Mouse (Mus musculus) kidney, embryonic 16.5 days (tissue): Measurements from ENCODE around the gene Dlx4. TPM values are rescaled to one million over a fixed set of nuclear protein-coding genes. Genes with fewer than 3 reads are reported as not detected.

Experiments used
- ATAC-seq: fragments of 200-750 bp; cut with Nextera tagmentation; 2 replicates; pipeline ENCODE4 v1.8.0; 2017; ENCODE audit warnings: moderate TSS enrichment; ENCODE audit not compliant: low FRiP score, low TSS enrichment
- H3K27ac ChIP-seq: fragments of 300-500 bp; sonication (generic); 2 replicates; pipeline ENCODE4 v1.5.1; 2014; ENCODE audit warnings: low read length
- H3K27me3 ChIP-seq: fragments of 300-500 bp; sonication (generic); 2 replicates; pipeline ENCODE4 v1.6.1; 2014; ENCODE audit warnings: low read length, control low read depth, mixed read lengths; ENCODE audit not compliant: insufficient read depth
- H3K36me3 ChIP-seq: fragments of 300-500 bp; sonication (generic); 2 replicates; pipeline ENCODE4 v1.6.1; 2014; ENCODE audit warnings: low read length, control low read depth, mixed read lengths; ENCODE audit not compliant: insufficient read depth
- H3K4me1 ChIP-seq: fragments of 300-500 bp; sonication (generic); 2 replicates; pipeline ENCODE4 v1.6.1; 2014; ENCODE audit warnings: low read length, control low read depth, mixed read lengths; ENCODE audit not compliant: insufficient read depth
- H3K4me2 ChIP-seq: fragments of 300-500 bp; sonication (generic); replicated peaks from 2 replicates; pipeline ENCODE4 v1.6.1; 2014; ENCODE audit warnings: low read depth, low read length
- H3K4me3 ChIP-seq: fragments of 300-500 bp; sonication (generic); 2 replicates; pipeline ENCODE4 v1.5.1; 2014; ENCODE audit warnings: mild to moderate bottlenecking, low read length
- H3K9ac ChIP-seq: fragments of 300-500 bp; sonication (generic); replicated peaks from 2 replicates; pipeline ENCODE4 v1.6.1; 2014; ENCODE audit warnings: low read length
- H3K9me3 ChIP-seq: fragments of 300-500 bp; sonication (generic); 2 replicates; pipeline ENCODE4 v1.6.1; 2016; ENCODE audit warnings: low read length, control low read depth
- WGBS: fragments of 180-500 bp; shearing (Covaris S2); extraction: QIAGEN DNeasy Blood & Tissue Kit; methylation state at CpG from one replicate; pipeline ENCODE4 v1.1.7; 2014; 5-methylcytosine and 5-hydroxymethylcytosine counted together
- polyA plus RNA-seq: library from polyadenylated mRNA; unstranded; fragments of >200 nt; fragmentation: Nextera tagmentation; extraction: Ambion mirVana; gene quantifications from 2 replicates; pipeline ENCODE4 v1.2.1, GENCODE M21; 2015

Gene Dlx4
- polyA plus RNA-seq, 1 experiment from 2014 or later, result not detected

GRCm38 (mm10) chr11:95157872-95158271 is 11.8 kb upstream of the Dlx4 start:
- Histone ChIP-seq H3K9ac (no peak overlapping the region), H3K36me3 (no peaks in the 10 kb centered on the region), H3K27me3 (0 out of 2 replicates have a peak, but pooled peaks cover 2% of the 10 kb centered on the region), H3K4me3 (no peak overlapping the region), H3K27ac (no peak overlapping the region), H3K4me1 (peaks cover 5% of the 10 kb centered on the region), H3K9me3 (no peaks in the 10 kb centered on the region), H3K4me2 (no peak overlapping the region)
- WGBS, result 86% methylated on average over 5 of the region's 5 CpGs
- ATAC-seq, result no peak

DNA sequence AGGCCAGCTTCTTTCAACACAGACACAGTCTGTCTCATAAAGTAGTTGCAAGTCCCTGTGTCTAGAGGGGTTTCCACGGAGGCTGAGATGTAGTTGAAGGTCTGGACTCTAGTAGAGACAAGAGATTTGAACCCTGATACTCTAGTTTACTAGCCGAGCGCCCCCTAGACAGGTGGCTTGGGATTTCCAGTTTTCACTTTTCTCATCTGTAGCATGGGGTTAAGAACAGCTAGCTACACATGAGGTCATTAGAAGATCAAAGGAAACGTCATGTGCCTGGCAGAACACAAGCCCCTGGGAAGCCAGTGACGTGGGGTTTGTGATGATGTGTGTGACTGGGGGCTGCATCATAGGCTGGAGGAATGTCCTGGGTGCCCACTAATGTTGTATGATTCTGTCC is 11.3 kb upstream of the Dlx4 start:
- H3K27ac ChIP-seq, result no peak overlapping the region
- peaks cover 6% of the 10 kb centered on the region for H3K27me3 ChIP-seq
- H3K4me3 ChIP-seq, result no peak overlapping the region
- 66% methylated on average over 5 of the region's 5 CpGs for WGBS
- no peaks in the 10 kb centered on the region for H3K9me3 ChIP-seq
- no peak overlapping the region for H3K9ac ChIP-seq
- no peaks in the 10 kb centered on the region for H3K36me3 ChIP-seq
- ATAC-seq, result no peak
- peaks cover 5% of the 10 kb centered on the region for H3K4me1 ChIP-seq
- H3K4me2 ChIP-seq, result no peak overlapping the region

GRCm38 (mm10) chr11:95155511-95155910 is 9.4 kb upstream of the Dlx4 start:
- no peak overlapping the region for H3K27ac ChIP-seq
- ATAC-seq, result no peak
- H3K9me3 ChIP-seq, result no peaks in the 10 kb centered on the region

DNA sequence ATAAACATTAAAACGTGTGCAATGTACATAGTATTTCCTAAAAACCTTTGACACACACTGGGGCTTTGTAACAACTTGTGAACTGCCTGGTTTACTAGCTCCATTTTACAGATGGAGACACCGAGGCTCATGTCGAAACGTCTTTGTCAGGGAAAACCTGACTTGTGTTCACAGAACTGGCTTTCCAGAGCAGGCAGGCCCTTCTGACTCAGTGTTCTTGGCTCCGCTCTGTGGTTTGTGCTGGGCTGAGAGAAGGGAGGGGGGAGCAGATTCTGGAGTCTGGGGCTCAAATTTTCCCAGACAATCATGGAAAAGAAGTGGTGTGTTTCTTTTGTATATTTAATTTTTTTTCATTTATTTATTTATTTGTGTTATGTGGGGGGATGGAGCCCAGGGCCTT is 7.6 kb upstream of the Dlx4 start:
- peaks cover 43% of the 10 kb centered on the region for H3K27me3 ChIP-seq
- WGBS, result 79% methylated on average over 5 of the region's 5 CpGs

More at GRCm38 (mm10) chr11:95155511-95155910, 9.4 kb upstream of the Dlx4 start:
- no peak overlapping the region for H3K4me2 ChIP-seq
- 86% methylated on average over 2 of the region's 2 CpGs for WGBS
- 0 out of 2 replicates have a peak, but pooled peaks cover 3% of the 10 kb centered on the region for H3K4me1 ChIP-seq
- H3K27me3 ChIP-seq, result peaks cover 25% of the 10 kb centered on the region
- H3K9ac ChIP-seq, result no peak overlapping the region
- H3K36me3 ChIP-seq, result no peaks in the 10 kb centered on the region
- no peak overlapping the region for H3K4me3 ChIP-seq

DNA sequence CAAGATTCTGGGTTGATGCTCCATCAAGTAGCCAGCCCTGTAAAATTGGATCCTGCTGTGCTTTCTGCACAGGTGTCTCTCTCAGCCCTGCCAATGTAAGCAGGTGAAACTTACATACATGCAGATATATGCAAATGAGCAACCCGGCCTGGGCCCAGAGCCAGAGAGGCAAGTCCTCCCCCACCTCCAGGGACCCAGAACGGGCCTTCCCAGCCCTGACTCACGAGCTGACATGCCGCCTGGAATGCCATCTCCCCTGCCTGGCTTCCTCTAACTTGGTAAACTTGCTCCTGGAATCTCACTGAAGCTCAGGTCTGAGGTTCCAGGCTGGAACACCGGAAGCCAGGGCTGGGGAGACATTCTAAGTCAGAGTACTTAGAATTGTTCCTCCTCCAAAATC is 7.1 kb upstream of the Dlx4 start:
- WGBS, result 32% methylated on average over 5 of the region's 5 CpGs
- H3K27me3 ChIP-seq, result peaks cover 49% of the 10 kb centered on the region

More for the DNA sequence above, 7.6 kb upstream of the Dlx4 start:
- no peaks in the 10 kb centered on the region for H3K36me3 ChIP-seq
- no peak overlapping the region for H3K4me2 ChIP-seq
- no peak overlapping the region for H3K9ac ChIP-seq
- H3K4me3 ChIP-seq, result no peak overlapping the region
- H3K27ac ChIP-seq, result no peak overlapping the region
- no peaks in the 10 kb centered on the region for H3K9me3 ChIP-seq
- H3K4me1 ChIP-seq, result peaks cover 7% of the 10 kb centered on the region; the same call in 1 of the 2 replicates
- ATAC-seq, result no peak

GRCm38 (mm10) chr11:95150269-95151049 is 4.4 kb upstream of the Dlx4 start:
- no peak for ATAC-seq
- Histone ChIP-seq H3K4me3 (0 out of 2 replicates have a peak overlapping the region, but pooled peaks have one; percentile 1), H3K9me3 (no peaks in the 10 kb centered on the region), H3K27me3 (peaks cover 75% of the 10 kb centered on the region), H3K9ac (no peak overlapping the region), H3K36me3 (no peaks in the 10 kb centered on the region), H3K27ac (no peak overlapping the region), H3K4me2 (no peak overlapping the region), H3K4me1 (peaks cover 14% of the 10 kb centered on the region)
- 2% methylated on average over 33 of the region's 33 CpGs for WGBS

More for the DNA sequence above, 7.1 kb upstream of the Dlx4 start:
- ATAC-seq, result no peak
- H3K9me3 ChIP-seq, result no peaks in the 10 kb centered on the region
- no peak overlapping the region for H3K4me2 ChIP-seq
- H3K9ac ChIP-seq, result no peak overlapping the region
- H3K4me3 ChIP-seq, result no peak overlapping the region
- H3K36me3 ChIP-seq, result no peaks in the 10 kb centered on the region
- H3K27ac ChIP-seq, result no peak overlapping the region
- peaks cover 7% of the 10 kb centered on the region; the same call in 1 of the 2 replicates for H3K4me1 ChIP-seq

DNA sequence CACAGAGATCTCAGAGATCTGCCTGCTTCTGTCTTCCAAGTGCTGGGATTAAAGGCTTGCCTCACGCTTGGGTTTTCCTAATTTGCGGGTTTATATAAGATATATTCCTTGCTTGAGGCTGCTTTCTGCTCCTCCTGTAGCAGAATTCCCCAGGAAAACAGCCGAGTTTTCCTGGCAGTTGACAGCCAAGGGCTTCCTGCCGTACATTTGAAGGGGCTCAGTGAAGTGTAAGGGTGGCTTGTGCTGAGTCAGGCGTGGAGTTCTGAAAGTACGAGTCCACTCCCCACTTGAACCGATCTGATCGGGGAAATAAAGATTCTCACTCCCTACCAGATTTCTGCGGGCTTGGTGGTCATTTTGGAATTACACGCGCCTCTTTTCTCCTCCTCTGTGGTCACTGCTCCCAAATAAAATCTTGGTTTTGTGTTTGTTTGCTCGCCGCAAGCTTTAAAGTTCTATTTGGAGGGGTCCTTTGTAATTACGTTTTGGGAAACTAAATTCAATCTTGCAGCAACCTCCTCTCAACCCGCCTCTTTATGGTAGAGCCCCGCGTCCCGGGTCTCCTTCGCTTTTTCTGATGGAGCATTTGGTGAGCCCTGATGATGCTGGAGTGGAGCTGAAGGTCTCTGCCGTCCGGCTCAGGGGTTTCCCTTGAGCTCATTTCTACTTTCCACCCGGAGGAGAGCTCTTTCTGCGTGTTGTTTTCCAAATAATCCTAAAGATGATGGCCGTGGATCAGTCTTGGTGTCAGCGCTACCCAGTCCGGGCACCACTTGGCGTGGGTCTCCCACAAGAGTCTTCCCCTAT is 3.6 kb upstream of the Dlx4 start:
- no peak overlapping the region for H3K4me3 ChIP-seq
- 1% methylated on average over 27 of the region's 27 CpGs for WGBS
- H3K4me2 ChIP-seq, result no peak overlapping the region

GRCm38 (mm10) chr11:95148754-95149153 is 2.7 kb upstream of the Dlx4 start:
- 4% methylated on average over 9 of the region's 9 CpGs for WGBS
- H3K27ac ChIP-seq, result no peak overlapping the region
- ATAC-seq, result no peak

More for the DNA sequence above, 3.6 kb upstream of the Dlx4 start:
- peaks cover 83% of the 10 kb centered on the region for H3K27me3 ChIP-seq
- peaks cover 22% of the 10 kb centered on the region for H3K4me1 ChIP-seq
- no peaks in the 10 kb centered on the region for H3K36me3 ChIP-seq
- no peak for ATAC-seq
- H3K9me3 ChIP-seq, result no peaks in the 10 kb centered on the region
- no peak overlapping the region for H3K9ac ChIP-seq
- no peak overlapping the region for H3K27ac ChIP-seq

DNA sequence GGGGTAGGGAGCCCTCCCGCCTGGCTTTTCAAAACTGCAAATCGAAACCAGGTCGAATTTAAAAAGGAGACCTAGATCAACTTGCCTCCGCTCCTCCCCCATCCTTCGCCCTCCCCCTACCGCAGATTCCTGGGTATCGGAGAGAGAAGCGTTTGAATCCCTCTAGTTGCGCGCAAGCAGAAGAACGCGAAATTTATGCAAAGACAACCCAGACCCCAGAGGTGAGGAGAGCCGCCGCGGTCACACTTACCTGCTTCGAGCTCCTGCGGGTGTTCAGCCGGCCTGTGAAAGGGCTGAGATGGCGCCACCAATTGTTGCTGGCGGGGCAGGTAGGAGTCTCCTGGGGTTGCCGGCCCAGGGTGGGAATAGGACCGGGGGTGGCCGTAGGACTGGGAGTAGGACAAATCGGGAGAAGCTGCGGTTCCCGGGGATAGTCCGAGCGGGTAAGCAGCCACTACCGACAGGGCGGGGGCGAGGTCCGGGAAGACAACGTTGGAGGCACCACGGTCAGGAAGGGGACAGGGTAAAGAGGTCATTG is 1.0 kb downstream of the Dlx4 start:
- Histone ChIP-seq H3K27me3 (peaks cover 100% of the 10 kb centered on the region), H3K27ac (no peak overlapping the region), H3K4me1 (peaks cover 24% of the 10 kb centered on the region), H3K4me3 (peak overlapping the region; percentile 49), H3K9me3 (no peaks in the 10 kb centered on the region), H3K4me2 (peak overlapping the region; percentile 75), H3K9ac (no peak overlapping the region), H3K36me3 (no peaks in the 10 kb centered on the region)
- ATAC-seq, result peak; percentile 27; the same call in 1 of the 2 replicates
- 2% methylated on average over 33 of the region's 34 CpGs for WGBS

More at GRCm38 (mm10) chr11:95148754-95149153, 2.7 kb upstream of the Dlx4 start:
- H3K27me3 ChIP-seq, result peaks cover 92% of the 10 kb centered on the region
- H3K4me3 ChIP-seq, result no peak overlapping the region
- H3K36me3 ChIP-seq, result no peaks in the 10 kb centered on the region
- H3K4me2 ChIP-seq, result no peak overlapping the region
- no peaks in the 10 kb centered on the region for H3K9me3 ChIP-seq
- no peak overlapping the region for H3K9ac ChIP-seq
- H3K4me1 ChIP-seq, result peaks cover 23% of the 10 kb centered on the region
